Mouse (Mus musculus) adrenal gland, postnatal 4 days (tissue): ENCODE measurements around the gene Hoxd13. TPM values are rescaled to one million over a fixed set of nuclear protein-coding genes. Genes with fewer than 3 reads are reported as not detected.

Experiments used
- DNase-seq, 2 experiments: peaks; one replicate each; pipeline ENCODE4 v3.0.0; 2021 to 2022; ENCODE audit warnings: low spot score in 2 of 2, mixed read lengths in 2 of 2
- total RNA-seq, 2 experiments: library from RNA; stranded (reverse); gene quantifications; 2 replicates each; pipeline ENCODE4 v1.2.3; 2021

Hoxd13 gene
- total RNA-seq, 2 experiments from 2014 or later = not detected

- DNase-seq = no peak
These were observed 24.8 kb downstream of the Hoxd13 start for GRCm38 (mm10) chr2:74692808-74693431.

GRCm38 (mm10) chr2:74693432-74693827, 25.3 kb downstream of the Hoxd13 start:
- DNase-seq = no peak

- DNase-seq = no peak
These were observed 26.0 kb downstream of the Hoxd13 start for GRCm38 (mm10) chr2:74694066-74694465.

GRCm38 (mm10) chr2:74695383-74695782, 27.3 kb downstream of the Hoxd13 start:
- DNase-seq = no peak

GRCm38 (mm10) chr2:74695813-74696430, 27.8 kb downstream of the Hoxd13 start:
- DNase-seq = no peak

- DNase-seq = no peak
These were observed 28.6 kb downstream of the Hoxd13 start for GRCm38 (mm10) chr2:74696442-74697335.

GRCm38 (mm10) chr2:74697567-74698121, 29.5 kb downstream of the Hoxd13 start, which contains the start of gene Hoxd9:
Hoxd9 (plus strand) TSS chr2:74697727.
- DNase-seq = no peak

GRCm38 (mm10) chr2:74698201-74699052, 30.3 kb downstream of the Hoxd13 start:
- DNase-seq = no peak

GRCm38 (mm10) chr2:74699053-74699430, 30.9 kb downstream of the Hoxd13 start:
- no peak for DNase-seq

GRCm38 (mm10) chr2:74699664-74700545, 31.8 kb downstream of the Hoxd13 start:
- no peak for DNase-seq

- DNase-seq = no peak
These were observed 32.5 kb downstream of the Hoxd13 start for GRCm38 (mm10) chr2:74700546-74701112.

- no peak for DNase-seq
These were observed 34.1 kb downstream of the Hoxd13 start for GRCm38 (mm10) chr2:74701949-74702819.

- no peak for DNase-seq
These were observed 34.7 kb downstream of the Hoxd13 start for GRCm38 (mm10) chr2:74702820-74703219.

- no peak for DNase-seq
These were observed 35.2 kb downstream of the Hoxd13 start for GRCm38 (mm10) chr2:74703317-74703716.

GRCm38 (mm10) chr2:74703720-74704392, 35.7 kb downstream of the Hoxd13 start:
- no peak for DNase-seq

- DNase-seq = peak in 1 of 2 experiments; percentile 60
These were observed 36.4 kb downstream of the Hoxd13 start, which contains the start of gene Hoxd8 for GRCm38 (mm10) chr2:74704393-74704998. Hoxd8 (plus strand) TSS chr2:74704615.

- no peak for DNase-seq
These were observed 36.9 kb downstream of the Hoxd13 start for GRCm38 (mm10) chr2:74704999-74705466.
